Mouse (Mus musculus) mature B cell (primary cell): ENCODE data around the gene Scamp2.

ENCODE experiments used
- in situ Hi-C: fragments of 300-500 bp; cut with MboI; formaldehyde crosslinking; loops from 2 replicates; pipeline ENCODE4 v1.14.3; 2019

The Scamp2 gene

DNA sequence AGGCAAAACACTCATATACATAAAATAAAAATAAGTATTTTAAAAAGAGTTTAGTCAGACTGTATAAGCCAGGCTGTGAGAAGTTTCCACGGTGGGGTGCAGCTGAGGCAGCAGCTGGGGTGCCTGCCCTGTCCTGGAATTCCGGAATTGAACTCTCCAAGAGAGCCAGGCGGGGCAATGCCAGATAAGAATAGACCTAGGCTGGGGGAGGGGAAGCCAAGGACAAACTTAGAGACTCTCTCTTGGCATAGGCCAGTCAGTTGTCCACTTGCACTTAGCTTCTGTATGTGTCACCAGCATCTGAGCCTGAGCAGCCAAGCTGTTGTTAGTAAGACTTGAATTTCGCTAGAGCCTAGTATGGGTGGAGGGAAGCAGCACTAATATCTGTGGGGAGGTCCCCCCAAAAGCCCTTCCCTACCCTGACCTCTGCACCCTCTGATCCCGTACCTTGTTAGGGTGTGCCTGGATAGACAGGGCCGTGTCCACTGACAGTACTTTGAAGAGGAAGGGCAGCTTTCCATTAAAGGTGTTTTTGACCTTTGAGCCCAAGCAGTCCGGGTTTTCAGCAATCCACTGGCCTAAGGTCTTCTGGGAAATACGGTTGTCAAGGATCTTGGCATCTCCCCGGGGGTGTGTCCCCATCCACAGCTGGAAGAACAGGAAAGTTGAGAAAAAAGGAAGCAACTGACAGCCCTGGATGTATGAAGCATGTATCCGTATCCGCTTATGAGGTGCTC, 10.4 kb upstream of the Scamp2 start:
- in situ Hi-C loops, result no loop called here

DNA sequence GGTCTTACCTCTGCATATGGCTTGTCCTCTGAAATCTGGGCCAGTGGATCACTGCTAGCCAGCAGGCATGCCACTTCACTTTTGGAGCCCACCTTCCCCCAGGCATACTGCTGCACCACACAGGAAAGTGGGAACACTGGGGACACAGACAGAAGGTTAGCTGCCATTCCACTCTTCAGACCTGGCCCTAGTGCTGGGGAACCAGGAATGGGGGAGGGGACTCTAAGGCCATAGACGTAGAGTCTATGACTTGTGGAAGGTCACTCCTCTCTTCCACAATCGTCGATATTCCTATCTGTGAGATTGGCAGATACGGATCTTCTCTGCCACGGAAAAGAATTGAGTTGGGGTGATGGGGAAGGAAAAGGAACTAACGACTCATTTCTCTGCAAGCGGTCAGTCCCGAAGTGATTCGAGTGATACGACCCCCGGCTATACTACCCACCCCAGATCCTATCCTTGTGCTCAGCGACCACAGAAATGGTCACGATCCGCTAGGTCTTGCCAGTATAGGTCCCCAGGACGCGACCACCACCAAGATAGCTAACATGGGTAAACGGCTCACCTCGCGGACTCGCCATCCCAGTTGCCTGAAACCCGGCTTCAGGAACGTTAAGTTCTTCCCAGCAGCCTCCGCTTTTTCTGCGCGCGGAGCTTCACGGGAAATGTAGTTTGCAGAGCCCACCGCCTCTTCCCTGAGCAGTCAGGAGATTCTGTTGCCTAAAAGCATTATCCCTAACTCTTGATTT, 8.4 kb upstream of the Scamp2 start, which contains the start of gene Mpi:
Mpi (minus strand) TSS at position 625 of the 749 bp plus-strand sequence.
- in situ Hi-C loops, result no loop called here

DNA sequence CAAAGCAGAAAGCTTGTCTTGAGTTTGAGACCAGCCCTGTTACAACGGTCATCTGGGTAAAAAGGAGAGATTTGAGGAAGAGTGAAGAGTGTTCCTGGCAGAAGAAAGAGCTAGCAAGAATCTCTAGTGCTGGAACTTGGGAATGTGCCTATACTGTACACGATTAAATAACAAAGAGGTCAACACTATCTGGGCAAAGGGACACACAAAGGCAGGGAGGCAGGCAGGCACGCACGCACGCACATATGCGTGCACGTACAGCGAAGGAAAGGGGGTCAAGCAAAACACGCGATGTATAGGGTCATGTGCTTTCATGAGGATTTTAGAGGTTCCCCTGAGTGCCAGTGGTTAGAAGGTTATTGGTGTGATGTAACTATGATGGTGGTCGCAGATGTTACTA, 7.6 kb upstream of the Scamp2 start:
- in situ Hi-C loops, result no loop called here

DNA sequence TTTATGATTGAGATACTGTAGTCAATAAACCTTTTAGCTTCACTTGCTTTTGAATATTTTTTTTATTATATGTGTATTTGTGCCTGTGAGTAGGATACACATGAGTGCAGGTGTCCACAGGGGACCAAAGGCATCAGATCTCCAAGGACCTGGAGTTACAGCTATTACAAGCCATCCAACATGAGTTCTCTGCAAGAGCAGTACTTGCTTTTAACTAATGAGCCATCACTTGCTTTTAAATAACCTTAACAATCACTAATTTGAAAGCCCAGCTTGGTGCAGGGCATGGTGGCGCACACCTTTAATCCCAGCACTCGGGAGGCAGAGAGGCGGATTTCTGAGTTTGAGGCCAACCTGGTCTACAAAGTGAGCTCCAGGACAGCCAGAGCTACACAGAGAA, 6.0 kb upstream of the Scamp2 start:
- in situ Hi-C loops, result no loop called here

DNA sequence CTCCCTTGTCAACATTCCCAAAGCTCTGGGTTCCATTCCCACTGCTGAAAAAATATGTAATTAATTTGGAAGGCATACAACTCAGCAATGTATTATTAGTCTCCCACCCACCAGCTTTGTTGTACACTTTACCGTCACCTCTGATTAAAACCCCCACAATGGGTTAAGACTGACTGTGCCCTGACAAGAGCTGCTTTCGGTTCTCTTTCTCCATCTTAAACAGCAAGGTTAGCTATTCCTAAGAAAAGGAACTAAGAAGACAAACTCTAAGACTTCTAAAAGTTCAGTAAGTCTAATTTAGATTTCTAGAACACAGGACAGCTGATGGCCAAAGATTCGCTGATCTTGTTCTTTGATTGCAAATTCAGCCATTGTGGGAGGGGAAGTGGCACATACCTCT, 3.5 kb upstream of the Scamp2 start:
- in situ Hi-C loops, result no loop called here

DNA sequence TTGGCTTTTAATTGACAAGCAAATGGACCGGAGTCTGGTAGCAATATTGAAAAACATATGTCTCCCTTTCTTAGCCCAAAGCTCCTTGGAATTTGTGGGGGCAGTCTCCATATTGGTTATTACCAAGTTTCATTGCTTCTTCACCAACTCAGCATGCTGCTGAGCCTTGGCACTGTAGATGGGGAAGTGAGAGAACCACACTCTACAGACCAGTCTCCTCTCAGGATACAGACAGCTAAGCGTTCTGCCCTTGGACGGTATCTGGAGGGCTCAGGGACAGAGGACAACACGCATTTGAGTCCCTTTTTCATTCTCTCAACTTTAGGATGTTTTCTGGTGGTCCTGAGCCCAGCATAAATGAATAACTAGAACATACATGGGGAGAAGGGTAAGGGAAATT, 2.1 kb upstream of the Scamp2 start:
- in situ Hi-C loops, result no loop called here

DNA sequence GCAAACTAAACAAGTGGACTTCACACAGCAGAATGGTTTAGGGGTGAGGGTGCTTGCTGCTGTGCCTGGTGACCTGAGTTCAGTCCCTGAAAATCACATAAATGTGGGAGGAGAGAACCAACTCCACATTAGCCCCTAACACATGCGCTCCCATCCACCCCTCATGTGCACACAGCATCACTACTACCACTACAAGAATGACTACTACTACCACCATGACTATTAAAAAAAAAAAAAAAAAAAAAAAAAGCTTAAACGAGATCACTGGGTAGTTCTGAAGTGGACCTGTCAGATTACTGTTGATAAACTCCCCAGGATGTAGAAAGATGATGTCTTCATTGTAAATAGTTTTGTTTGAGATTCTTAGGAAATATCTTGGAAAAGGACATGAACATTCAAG, 1.2 kb upstream of the Scamp2 start:
- in situ Hi-C loops, result no loop called here

DNA sequence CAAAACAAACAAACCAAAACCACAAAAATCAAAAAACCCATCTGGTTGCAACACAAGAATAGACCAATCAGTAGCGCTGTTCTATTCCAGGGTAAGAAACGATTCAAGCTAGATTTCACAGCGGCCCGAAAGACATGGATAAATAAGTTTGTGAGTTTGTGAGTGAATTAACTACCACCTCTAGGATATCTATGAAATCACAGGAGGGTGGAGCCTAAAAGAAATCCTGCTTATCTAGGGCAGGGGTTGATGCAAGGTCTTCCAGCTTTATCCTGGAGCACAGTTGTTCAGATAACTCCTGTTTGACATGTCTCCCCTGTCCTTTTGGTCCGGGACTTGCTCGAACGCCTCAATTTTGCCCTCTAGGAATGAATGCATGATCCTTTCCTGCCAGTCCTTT, 480 bp upstream of the Scamp2 start:
- in situ Hi-C loops, result no loop called here

DNA sequence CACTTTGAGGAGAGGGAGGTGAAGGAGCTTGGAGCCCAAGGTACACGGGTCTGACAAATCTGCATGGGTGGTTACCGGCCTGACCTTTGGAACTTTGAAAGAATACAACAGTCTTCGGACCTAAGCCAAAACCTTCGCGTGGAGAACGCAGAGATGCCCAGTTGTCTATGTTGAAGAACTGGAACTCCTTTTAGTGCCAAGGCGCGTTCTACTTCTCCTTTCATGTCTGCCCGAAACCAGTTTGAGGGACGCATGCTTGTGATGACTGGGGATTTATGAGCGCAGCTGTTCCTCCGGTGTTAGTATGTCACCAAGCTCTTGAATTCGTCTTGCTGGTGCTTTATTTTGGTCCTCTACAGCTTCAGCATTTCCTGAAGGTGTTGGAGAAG, 962 bp downstream of the Scamp2 start:
- in situ Hi-C loops, result no loop called here

DNA sequence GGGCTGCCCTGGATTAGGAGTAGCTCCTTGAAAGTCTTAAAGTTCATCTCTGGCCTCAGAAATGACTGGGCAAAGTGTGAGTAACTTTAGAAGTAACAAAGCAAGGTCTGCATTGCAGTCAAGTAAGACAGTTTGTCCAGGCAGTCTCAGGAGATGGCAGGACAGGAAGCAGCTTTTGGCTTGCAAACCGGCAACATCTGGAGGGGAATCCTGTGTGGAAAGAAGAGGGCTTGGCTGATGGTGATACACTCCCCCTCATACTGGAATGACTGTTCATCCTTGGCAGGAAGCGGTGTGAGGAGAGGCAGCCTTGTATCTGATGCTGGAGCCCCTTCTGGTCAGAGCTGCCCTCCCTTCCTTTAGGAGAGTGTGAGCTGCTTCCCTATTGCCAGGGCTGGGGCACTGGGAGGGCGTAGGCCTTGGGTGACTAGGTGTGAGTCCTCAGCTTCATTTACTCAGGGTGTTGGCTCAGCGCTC, 2.2 kb downstream of the Scamp2 start:
- in situ Hi-C loops, result no loop called here

DNA sequence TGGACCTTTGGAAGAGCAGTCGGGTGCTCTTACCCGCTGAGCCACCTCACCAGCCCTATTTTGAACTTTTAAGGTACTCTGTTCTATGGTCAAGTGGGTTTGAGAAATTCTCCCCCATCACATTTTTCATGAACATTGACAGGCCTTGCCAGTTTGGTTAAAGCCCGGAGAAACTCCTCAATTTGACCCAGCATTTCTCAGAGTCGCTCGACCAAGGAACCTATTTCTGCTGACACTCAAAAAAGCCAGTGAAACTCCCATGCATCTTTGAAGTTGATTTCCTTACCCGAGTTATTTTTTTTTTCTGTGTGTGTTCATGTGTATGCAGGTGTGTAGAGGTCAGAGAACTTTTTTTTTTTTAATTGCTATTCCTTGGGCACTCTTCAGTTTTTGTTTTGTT, 3.9 kb downstream of the Scamp2 start:
- in situ Hi-C loops, result no loop called here

DNA sequence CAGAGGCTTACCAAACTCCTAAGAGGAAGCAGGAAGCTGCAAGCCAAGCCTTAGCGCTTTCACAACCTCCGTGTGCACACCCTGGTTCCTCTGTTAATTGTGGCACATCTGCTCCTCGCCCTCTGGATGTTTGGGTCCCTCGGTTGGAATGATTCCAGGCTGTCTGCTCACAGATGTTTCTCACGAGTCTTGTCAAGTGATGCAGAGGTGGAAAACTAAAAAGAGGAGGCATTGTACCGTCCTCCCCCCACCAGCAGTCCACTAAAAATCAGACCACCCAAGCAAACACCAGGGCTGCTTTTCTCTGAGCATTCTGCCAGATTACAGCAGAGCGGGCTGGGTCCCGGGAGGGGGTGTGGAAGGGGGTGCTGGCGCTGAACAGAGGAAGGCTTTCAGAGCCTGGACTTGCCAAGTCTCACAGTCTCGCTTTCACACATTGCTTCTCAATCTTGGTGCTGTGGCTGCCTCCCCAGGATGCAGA, 5.0 kb downstream of the Scamp2 start:
- in situ Hi-C loops, result no loop called here

DNA sequence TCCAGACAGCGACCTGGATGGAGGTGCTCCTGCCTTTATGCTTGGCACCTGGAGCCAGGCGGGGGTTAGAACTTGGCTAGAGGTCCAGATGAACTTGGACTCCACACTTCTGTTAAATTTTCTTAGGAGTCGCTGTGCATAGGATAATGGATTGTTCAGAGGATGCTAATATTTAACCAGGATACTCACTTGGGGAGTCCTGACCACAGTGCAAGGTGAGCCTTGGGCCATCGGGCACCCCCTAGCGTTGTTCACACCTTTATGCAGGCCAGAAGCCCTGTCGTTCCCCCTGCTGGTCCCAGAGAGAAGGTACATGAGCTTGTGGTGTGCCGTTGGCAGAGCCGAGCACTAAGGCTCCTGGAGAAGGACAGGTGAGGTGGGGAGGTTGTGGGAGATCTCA, 6.1 kb downstream of the Scamp2 start:
- in situ Hi-C loops, result no loop called here

DNA sequence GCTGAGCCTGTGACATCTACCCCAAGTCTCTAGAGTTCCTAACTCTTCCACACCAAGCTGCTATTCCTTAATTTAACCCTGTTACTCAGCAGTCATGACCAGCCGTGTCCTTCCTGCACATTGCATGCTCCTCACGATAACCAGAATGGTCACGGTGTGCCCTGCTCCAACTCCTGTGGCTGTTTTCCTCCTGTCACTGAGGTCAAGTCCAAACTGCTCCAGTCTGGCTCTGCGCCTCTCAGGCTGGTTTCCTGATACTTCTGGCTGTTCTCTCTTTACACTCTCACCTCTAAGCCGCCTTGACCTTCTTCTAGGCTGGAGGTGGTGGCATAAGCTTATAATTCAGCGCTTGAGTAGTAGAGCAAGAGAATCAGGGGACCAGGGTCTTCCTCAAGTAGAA, 7.8 kb downstream of the Scamp2 start:
- in situ Hi-C loops, result no loop called here

DNA sequence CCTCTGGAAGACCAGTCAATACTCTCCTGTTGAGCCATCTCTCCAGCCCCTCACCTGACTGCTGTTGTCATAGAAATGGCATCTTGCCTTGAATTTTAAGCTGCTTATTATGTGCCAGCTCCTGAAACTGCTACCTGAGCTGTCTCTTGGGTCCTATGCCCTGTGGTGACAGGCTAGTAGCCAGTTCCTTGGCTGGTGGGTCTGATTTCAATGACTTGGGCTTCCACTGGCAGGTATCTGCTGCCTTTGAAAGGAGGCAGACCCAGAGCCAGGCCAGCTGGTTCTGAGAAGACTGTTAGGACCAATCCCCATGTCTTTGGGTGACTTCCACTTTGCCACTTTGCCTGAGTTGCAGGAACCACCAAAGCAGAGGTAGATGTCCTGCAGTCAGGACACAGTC, 13.7 kb downstream of the Scamp2 start:
- in situ Hi-C loops, result no loop called here

DNA sequence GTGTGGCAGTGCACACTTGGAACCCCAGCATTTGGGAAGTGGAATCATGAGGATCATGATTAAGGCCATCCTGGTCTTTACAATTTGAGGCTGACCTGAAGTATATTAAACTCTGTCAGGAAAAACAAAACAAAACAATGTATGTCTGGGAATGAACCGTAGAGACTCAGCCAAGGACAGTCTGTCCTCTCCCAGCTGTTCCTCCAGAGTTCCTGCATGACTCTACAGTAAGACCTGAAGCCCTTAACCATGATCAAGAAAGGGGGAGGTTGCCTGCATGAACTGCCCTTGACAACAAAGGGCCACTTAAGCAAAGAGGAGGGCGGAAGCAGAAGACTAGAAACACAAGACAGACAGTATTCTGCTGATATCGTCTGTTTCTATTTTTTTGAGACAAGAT, 14.8 kb downstream of the Scamp2 start:
- in situ Hi-C loops, result no loop called here

DNA sequence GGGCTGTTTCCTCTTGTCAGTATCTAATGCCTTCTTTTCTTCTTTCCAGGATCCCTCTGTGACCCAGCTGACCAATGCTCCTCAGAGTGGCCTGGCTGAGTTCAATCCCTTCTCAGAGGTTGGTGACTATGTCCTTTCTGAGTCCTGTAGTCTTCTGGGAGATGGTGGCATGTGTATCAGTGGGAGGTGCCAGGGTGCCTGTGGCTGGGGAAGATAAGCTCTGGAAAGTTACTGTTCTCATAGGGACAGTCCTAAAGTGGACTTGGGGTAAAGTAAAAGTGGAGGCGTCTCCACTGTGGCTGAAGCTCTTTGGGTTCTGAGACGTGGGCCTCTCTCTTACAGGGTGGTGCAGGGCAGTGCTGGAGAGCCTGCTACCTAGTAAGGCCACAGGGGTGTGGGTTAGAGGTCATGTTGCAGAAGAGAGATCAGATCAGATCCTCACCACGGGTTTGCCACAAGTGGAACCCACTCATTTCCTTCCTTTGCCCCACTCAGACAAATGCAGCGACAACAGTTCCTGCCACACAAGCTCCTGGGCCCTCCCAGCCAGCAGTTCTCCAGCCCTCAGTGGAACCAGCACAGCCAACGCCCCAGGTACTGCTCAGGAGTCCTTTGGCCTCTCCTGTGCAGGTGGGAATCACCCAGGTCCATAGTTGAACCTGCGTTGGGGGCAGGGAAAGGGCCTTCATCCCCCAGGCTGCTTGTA, 16.6 kb downstream of the Scamp2 start:
- in situ Hi-C loops, result no loop called here

DNA sequence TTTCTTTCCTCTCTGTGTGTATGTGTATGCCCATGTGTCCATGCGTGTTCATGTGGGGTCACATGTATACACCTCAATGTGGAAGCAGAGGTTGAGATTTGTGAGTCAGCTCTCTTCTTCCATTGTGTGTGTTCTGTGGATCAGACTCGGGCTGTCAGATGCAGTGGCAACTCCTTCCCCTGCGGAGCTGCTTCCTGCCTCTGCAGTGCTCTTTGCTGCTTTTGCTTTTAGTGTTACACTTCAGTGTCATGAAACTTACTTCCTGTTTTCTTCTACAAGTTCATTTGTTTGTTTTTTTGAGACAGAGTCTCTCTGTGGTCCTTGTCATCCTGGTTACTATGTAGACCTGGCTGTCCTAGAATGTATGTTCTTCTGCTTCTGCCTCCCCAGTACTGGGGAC, 24.2 kb downstream of the Scamp2 start:
- in situ Hi-C loops, result no loop called here

DNA sequence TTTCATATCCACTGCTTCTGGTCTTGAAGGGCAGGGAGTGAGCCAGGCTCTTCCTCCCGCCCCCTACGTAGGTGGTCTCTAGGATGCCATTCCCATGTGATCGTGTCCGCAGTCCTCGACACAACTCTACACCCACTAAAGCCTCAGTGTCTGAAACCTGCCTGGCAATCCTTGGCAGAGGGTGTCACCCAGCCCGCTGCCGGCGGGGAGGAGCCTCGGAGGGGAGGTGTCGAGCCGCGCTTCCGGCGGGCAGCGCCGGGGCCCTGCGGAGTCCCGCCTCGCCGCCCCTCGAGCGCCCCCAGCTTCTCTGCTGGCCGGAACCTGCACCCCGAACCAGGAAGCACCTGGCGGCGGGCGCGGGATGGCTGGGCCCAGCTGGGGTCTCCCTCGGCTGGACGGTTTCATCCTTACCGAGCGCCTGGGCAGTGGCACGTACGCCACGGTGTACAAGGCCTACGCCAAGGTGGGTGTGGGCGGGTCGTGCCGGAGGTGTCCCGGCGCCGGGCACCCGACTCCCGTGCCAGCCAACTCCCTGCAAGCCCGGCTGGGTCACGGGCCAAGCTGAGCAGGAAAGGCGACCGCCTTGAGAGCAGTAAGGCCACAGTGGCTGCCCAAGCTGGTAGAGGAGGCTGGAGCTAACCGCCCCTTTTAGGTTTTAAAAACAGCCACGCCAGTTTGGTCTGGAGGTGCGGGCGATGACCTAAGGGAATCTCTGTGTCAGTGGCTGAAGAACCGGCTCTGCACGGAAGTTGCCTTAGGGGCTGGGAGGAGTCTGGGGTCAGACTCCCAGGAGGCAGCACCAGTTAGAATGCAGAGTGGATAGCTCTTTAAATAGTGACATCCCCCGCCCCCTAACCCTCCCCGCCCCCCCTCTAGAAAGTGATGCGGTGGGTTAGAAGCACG, 28.7 kb downstream of the Scamp2 start, which contains the start of gene Ulk3:
Ulk3 (plus strand) TSS at position 229 of the 903 bp plus-strand sequence.
- in situ Hi-C loops, result no loop called here

DNA sequence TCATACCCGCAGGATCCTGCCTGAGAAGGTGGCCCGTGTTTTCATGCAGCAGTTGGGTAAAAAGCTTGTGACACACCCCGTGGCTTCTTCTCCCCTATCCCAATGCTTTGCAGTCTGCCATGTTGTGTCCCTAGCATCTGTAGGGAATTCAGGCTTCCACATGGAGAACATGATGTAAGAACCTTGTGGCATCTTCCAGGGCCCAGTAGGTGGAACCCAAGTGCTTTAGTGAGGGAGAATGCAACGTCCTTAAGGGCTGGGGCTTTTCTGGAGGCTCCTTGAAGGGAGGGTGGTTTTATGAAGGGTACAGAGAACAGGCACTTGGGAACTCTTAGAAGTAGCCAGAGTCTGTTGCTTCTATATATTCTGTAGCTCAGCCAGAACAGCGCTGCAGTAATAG, 30.0 kb downstream of the Scamp2 start:
- in situ Hi-C loops, result no loop called here

DNA sequence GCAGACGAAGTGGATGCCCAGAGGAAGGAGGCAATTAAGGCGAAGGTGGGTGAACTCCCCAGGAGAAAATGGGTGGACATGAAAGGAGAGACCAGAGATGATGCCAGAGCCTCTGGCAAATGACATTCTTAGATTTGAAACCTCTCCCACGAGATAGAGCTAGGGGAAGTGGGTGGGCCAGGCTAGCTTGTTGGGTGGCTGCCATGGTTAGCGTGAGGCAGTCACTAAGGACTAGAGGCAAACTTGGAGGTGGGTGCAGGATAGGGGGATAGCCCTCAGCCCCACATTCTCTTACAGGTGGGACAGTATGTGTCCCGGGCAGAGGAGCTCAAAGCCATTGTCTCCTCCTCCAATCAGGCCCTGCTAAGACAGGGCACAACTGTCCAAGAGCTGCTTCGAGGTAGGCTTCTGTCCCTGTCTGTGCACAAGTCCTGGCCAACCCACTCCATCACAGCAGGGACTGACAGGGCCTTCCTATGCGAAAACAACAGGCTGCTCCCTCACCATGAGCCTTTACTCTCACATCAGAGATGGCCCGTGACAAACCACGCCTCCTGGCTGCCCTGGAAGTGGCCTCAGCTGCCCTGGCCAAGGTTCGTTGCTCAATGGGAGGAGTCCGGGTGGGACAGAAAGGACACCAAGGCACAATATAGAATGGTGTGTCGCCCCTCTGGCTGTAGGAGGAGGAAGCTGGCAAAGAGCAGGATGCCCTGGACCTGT, 32.9 kb downstream of the Scamp2 start:
- in situ Hi-C loops, result no loop called here
